ENCODE assay signal across 8 mouse cellular contexts in the genomic region with DNA sequence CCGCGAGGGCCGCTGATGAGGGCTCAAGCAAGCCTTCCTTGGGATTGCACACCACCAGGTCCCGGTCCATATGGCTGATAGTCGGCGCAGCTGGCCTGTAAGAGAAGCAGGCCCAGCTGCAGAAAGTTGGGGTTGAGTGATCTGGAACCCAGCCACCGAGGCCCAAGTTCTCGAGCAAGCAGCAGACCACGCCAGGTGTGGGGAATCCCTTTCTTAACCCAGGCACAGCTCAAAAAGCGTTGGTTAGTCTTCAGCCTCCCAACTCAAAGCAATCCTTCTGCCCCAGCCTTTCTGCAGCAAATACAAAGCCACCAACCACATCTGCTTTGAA. TPM values are rescaled to one million over a fixed set of nuclear protein-coding genes. Genes with fewer than 3 reads are reported as not detected.
DNase-seq lines count a peak whose midpoint lies in the region; ATAC-seq and TF ChIP-seq lines count a peak whose summit lies in the region.

Gene Tpmt, minus strand, starts transcription at position 121 of the 331 bp plus-strand sequence.

- intact Hi-C loops in left cerebral cortex, postnatal 14 days (cut with DNase I): no loop called here

- H3K4me2 ChIP-seq in heart, embryonic 12.5 days: peak within 1 kb of the TSS; percentile 99
- H3K4me2 ChIP-seq in kidney, embryonic 14.5 days (replicated peaks; ENCODE audit: low read depth, low read length): peak within 1 kb of the TSS; percentile 99
- peak within 1 kb of the TSS; percentile 72 for H3K4me2 ChIP-seq in midbrain, embryonic 14.5 days (ENCODE audit: low read length)

- 15% methylated on average over 10 of the region's 10 CpGs for WGBS in heart, embryonic 12.5 days
- WGBS in forebrain, embryonic 10.5 days: 16% methylated on average over 10 of the region's 10 CpGs
- 20% methylated on average over 10 of the region's 10 CpGs for WGBS in kidney, embryonic 14.5 days
- WGBS in midbrain, embryonic 14.5 days: 17% methylated on average over 10 of the region's 10 CpGs

- peaks cover 3% of the 10 kb centered on the region for H3K79me2 ChIP-seq in MEL (ENCODE audit: control insufficient read depth, insufficient read depth, low read length, poor library complexity)

- no peak for TF ChIP-seq EP300 in MEL (IDR thresholded peaks at IDR 0.05; ENCODE audit: low read depth in 1 of 2, low read length in 2 of 2)

- TF ChIP-seq POLR2A in MEL (IDR thresholded peaks at IDR 0.05; ENCODE audit: control insufficient read depth in 1 of 2, insufficient read depth in 1 of 2, low read depth in 1 of 2, low read length in 2 of 2, poor library complexity in 1 of 2): no peak

- H3K27ac ChIP-seq in heart, embryonic 12.5 days (ENCODE audit: poor library complexity, severe bottlenecking): no peak within 1 kb of the TSS
- H3K27ac ChIP-seq in MEL (ENCODE audit: control insufficient read depth, low read depth, low read length): 0 out of 2 replicates have a peak within 1 kb of the TSS, but pooled peaks have one; percentile 17
- H3K27ac ChIP-seq in forebrain, embryonic 10.5 days: peak within 1 kb of the TSS; percentile 88
- H3K27ac ChIP-seq in kidney, embryonic 14.5 days (ENCODE audit: low read depth, low read length): peak within 1 kb of the TSS; percentile 42; the same call in 1 of the 2 replicates
- peak within 1 kb of the TSS; percentile 77 for H3K27ac ChIP-seq in midbrain, embryonic 14.5 days (replicated peaks; ENCODE audit: low read depth, low read length)

- H3K4me1 ChIP-seq in heart, embryonic 12.5 days (replicated peaks): peaks cover 10% of the 10 kb centered on the region
- peaks cover 0 to 5% of the 10 kb centered on the region in 2 experiments; a peak in 2 of 4 replicates for H3K4me1 ChIP-seq in MEL (ENCODE audit: control insufficient read depth in 1 of 2, insufficient read depth in 2 of 2, low read length in 2 of 2)
- H3K4me1 ChIP-seq in forebrain, embryonic 10.5 days: peaks cover 26% of the 10 kb centered on the region
- H3K4me1 ChIP-seq in kidney, embryonic 14.5 days (ENCODE audit: control insufficient read depth, insufficient read depth, low read length): peaks cover 6% of the 10 kb centered on the region; the same call in 1 of the 2 replicates
- H3K4me1 ChIP-seq in midbrain, embryonic 14.5 days (ENCODE audit: control insufficient read depth, insufficient read depth, low read length): peaks cover 10% of the 10 kb centered on the region

- peak within 1 kb of the TSS; percentile 80 for H3K9ac ChIP-seq in heart, embryonic 12.5 days
- peak within 1 kb of the TSS; percentile 92 for H3K9ac ChIP-seq in MEL (ENCODE audit: control insufficient read depth, low read depth, low read length, poor library complexity, severe bottlenecking)
- peak within 1 kb of the TSS; percentile 75 for H3K9ac ChIP-seq in kidney, embryonic 14.5 days (ENCODE audit: low read depth, low read length)
- H3K9ac ChIP-seq in midbrain, embryonic 14.5 days (replicated peaks; ENCODE audit: low read length): peak within 1 kb of the TSS; percentile 75

- no peak for DNase-seq in heart, adult 9 months (ENCODE audit: low spot score in 2 of 2)
- peak; percentile 12 for DNase-seq in MEL (ENCODE audit: low read depth, low spot score)
- DNase-seq in forebrain, embryonic 10.5 days (ENCODE audit: extremely low spot score, low spot score): peak; percentile 34
- no peak for DNase-seq in midbrain, embryonic 14.5 days
- peak; percentile 52 for DNase-seq in thymus, postnatal 4 days
- DNase-seq in left cerebral cortex, postnatal 14 days (ENCODE audit: low spot score in 2 of 2): no peak

- no peak for TF ChIP-seq RAD21 in MEL (IDR thresholded peaks at IDR 0.05; ENCODE audit: low read depth, low read length)

- no peak for ATAC-seq in heart, embryonic 12.5 days (ENCODE audit: insufficient number of reproducible peaks, low FRiP score)
- ATAC-seq in kidney, embryonic 14.5 days (ENCODE audit: low FRiP score, low TSS enrichment): no peak
- ATAC-seq in midbrain, embryonic 14.5 days (ENCODE audit: low FRiP score, low TSS enrichment): no peak

- no peaks in the 10 kb centered on the region for H3K9me3 ChIP-seq in heart, embryonic 12.5 days (replicated peaks)
- no peaks in the 10 kb centered on the region for H3K9me3 ChIP-seq in MEL (replicated peaks; ENCODE audit: insufficient read depth, low read length)
- no peaks in the 10 kb centered on the region for H3K9me3 ChIP-seq in forebrain, embryonic 10.5 days
- H3K9me3 ChIP-seq in kidney, embryonic 14.5 days (ENCODE audit: control insufficient read depth, low read length): no peaks in the 10 kb centered on the region
- no peaks in the 10 kb centered on the region for H3K9me3 ChIP-seq in midbrain, embryonic 14.5 days (ENCODE audit: control insufficient read depth, low read length)

- H3K36me3 ChIP-seq in heart, embryonic 12.5 days: peaks cover 9% of the 10 kb centered on the region; the same call in 1 of the 2 replicates
- H3K36me3 ChIP-seq in MEL (ENCODE audit: control insufficient read depth in 1 of 2, insufficient read depth in 2 of 2, low read length in 2 of 2): no peaks in the 10 kb centered on the region
- H3K36me3 ChIP-seq in forebrain, embryonic 10.5 days (replicated peaks): peaks cover 12% of the 10 kb centered on the region
- H3K36me3 ChIP-seq in kidney, embryonic 14.5 days (ENCODE audit: control insufficient read depth, insufficient read depth, low read length): no peaks in the 10 kb centered on the region; the same call in 1 of the 2 replicates
- peaks cover 11% of the 10 kb centered on the region for H3K36me3 ChIP-seq in midbrain, embryonic 14.5 days (ENCODE audit: control insufficient read depth, insufficient read depth, low read length)

- no peak for TF ChIP-seq CTCF in MEL (IDR thresholded peaks at IDR 0.05 in 2 of 3, conservative IDR thresholded peaks at IDR 0.05 in 1 of 3; ENCODE audit: control insufficient read depth in 1 of 3, insufficient read depth in 1 of 3, low read depth in 2 of 3, low read length in 3 of 3, poor library complexity in 1 of 3, severe bottlenecking in 1 of 3)

- H3K4me3 ChIP-seq in heart, embryonic 12.5 days: peak within 1 kb of the TSS; percentile 85
- H3K4me3 ChIP-seq in MEL (ENCODE audit: control insufficient read depth in 1 of 2, insufficient read depth in 1 of 2, low read depth in 2 of 2, low read length in 2 of 2): peak within 1 kb of the TSS; percentile 95 to 97
- H3K4me3 ChIP-seq in forebrain, embryonic 10.5 days: peak within 1 kb of the TSS; percentile 96
- peak within 1 kb of the TSS; percentile 83 for H3K4me3 ChIP-seq in kidney, embryonic 14.5 days (ENCODE audit: low read length)
- peak within 1 kb of the TSS; percentile 83 for H3K4me3 ChIP-seq in midbrain, embryonic 14.5 days (replicated peaks; ENCODE audit: low read depth, low read length)

- H3K27me3 ChIP-seq in heart, embryonic 12.5 days (replicated peaks): no peaks in the 10 kb centered on the region
- H3K27me3 ChIP-seq in MEL (ENCODE audit: control insufficient read depth in 1 of 2, insufficient read depth in 2 of 2, low read length in 2 of 2): no peaks in the 10 kb centered on the region
- no peaks in the 10 kb centered on the region; the same call in 1 of the 2 replicates for H3K27me3 ChIP-seq in forebrain, embryonic 10.5 days (ENCODE audit: poor library complexity, severe bottlenecking)
- no peaks in the 10 kb centered on the region for H3K27me3 ChIP-seq in kidney, embryonic 14.5 days (ENCODE audit: control insufficient read depth, insufficient read depth, low read length)
- no peaks in the 10 kb centered on the region for H3K27me3 ChIP-seq in midbrain, embryonic 14.5 days (ENCODE audit: control insufficient read depth, insufficient read depth, low read length)

TF ChIP-seq in MEL, 35 proteins besides CTCF, POLR2A, EP300 and RAD21:
- TF ChIP-seq SMC3 (IDR thresholded peaks at IDR 0.05; ENCODE audit: low read depth, low read length) (no peak), POLR2AphosphoS5 (IDR thresholded peaks at IDR 0.05; ENCODE audit: borderline replicate concordance, low read depth, low read length) (no peak), USF2 (IDR thresholded peaks at IDR 0.05; ENCODE audit: borderline replicate concordance in 1 of 2, insufficient read depth in 1 of 2, low read depth in 1 of 2, low read length in 2 of 2) (no peak), HCFC1 (IDR thresholded peaks at IDR 0.05; ENCODE audit: low read depth, low read length) (no peak), MXI1 (IDR thresholded peaks at IDR 0.05; ENCODE audit: low read depth, low read length) (no peak)

RNA-seq across cellular contexts. Expression of gene Tpmt, which starts in this region (rescaled TPM):
- polyA plus RNA-seq in heart, embryonic 12.5 days (2016; fragmentation: Nextera tagmentation; extraction: Ambion mirVana): 13.4 and 13.5 TPM in 2 replicates
- 2.5 and 2.7 TPM in 2 replicates for total RNA-seq in MEL (2012; rRNA removed)
- 1 to 10 TPM in 1 of 2 experiments, not detected in 1; 3.9 TPM for polyA plus RNA-seq in MEL (2012; ENCODE audit: insufficient read depth in 1 of 2, insufficient read length in 2 of 2, low read depth in 1 of 2, low replicate concordance in 2 of 2, missing spikeins in 1 of 2)
- polyA plus RNA-seq in forebrain, embryonic 10.5 days (2016; fragmentation: Nextera tagmentation; extraction: Ambion mirVana): 29.9 and 32.0 TPM in 2 replicates
- polyA plus RNA-seq in kidney, embryonic 14.5 days (2014; fragmentation: Nextera tagmentation; extraction: Ambion mirVana): 23.4 and 29.7 TPM in 2 replicates
- polyA plus RNA-seq in midbrain, embryonic 14.5 days (2014; fragmentation: Nextera tagmentation; extraction: Ambion mirVana): 23.3 and 23.4 TPM in 2 replicates
- total RNA-seq in left cerebral cortex, postnatal 14 days (2021): 10 to 100 TPM in 1 of 2 experiments, 1 to 10 TPM in 1; 7.8 to 10.4 TPM

Comparison
In these comparisons a context has a peak if more than half of its experiments do, and no peak if none do; other contexts are left out.
1. DNase-seq: peak in MEL (single experiment), forebrain, embryonic 10.5 days (single experiment) and thymus, postnatal 4 days (single experiment); none in heart, adult 9 months (0 of 2), midbrain, embryonic 14.5 days (single experiment) and left cerebral cortex, postnatal 14 days (0 of 2).
2. Peak in every context shown above with its lines, with median percentiles within 50 percentile points of each other: H3K4me2 ChIP-seq, H3K4me3 ChIP-seq and H3K9ac ChIP-seq.